Mouse (Mus musculus) heart, embryonic 12.5 days (tissue): ENCODE measurements at regions not wholly inside any gene's neighbourhood (a gene's known extent, or its start where the extent isn't known, plus 50 kb on each side); places are given as distances from the start of the nearest gene placed in this dataset.
A peak's percentile ranks its signal among the peaks of the same experiment; 100 is the strongest.
"Not testable (repeated sequence)": the region's sequence is repeated elsewhere in the genome, so short reads cannot be mapped to it uniquely, and the experiment has no call there.

Experiments
- ATAC-seq: fragments of 200-750 bp; cut with Nextera tagmentation; 2 replicates; pipeline ENCODE4 v1.8.0; 2017; ENCODE audit warnings: moderate TSS enrichment, moderate library complexity; ENCODE audit not compliant: insufficient number of reproducible peaks, low FRiP score
- H3K27ac ChIP-seq: fragments of 300-500 bp; sonication (generic); 2 replicates; pipeline ENCODE4 v1.5.1; 2016; ENCODE audit warnings: mild to moderate bottlenecking, moderate library complexity; ENCODE audit not compliant: poor library complexity, severe bottlenecking
- H3K27me3 ChIP-seq: fragments of 300-500 bp; sonication (generic); replicated peaks from 2 replicates; pipeline ENCODE4 v1.6.1; 2016; ENCODE audit warnings: mild to moderate bottlenecking, moderate library complexity
- H3K36me3 ChIP-seq: fragments of 300-500 bp; sonication (generic); 2 replicates; pipeline ENCODE4 v1.6.1; 2016; ENCODE audit warnings: mild to moderate bottlenecking, moderate library complexity
- H3K4me1 ChIP-seq: fragments of 300-500 bp; sonication (generic); replicated peaks from 2 replicates; pipeline ENCODE4 v1.6.1; 2016; ENCODE audit warnings: mild to moderate bottlenecking
- H3K4me2 ChIP-seq: fragments of 300-500 bp; sonication (generic); 2 replicates; pipeline ENCODE4 v1.6.1; 2016; ENCODE audit warnings: mild to moderate bottlenecking, moderate library complexity
- H3K4me3 ChIP-seq: fragments of 300-500 bp; sonication (generic); 2 replicates; pipeline ENCODE4 v1.5.1; 2016; ENCODE audit warnings: mild to moderate bottlenecking
- H3K9ac ChIP-seq: fragments of 300-500 bp; sonication (generic); 2 replicates; pipeline ENCODE4 v1.6.1; 2016; ENCODE audit warnings: mild to moderate bottlenecking, moderate library complexity
- H3K9me3 ChIP-seq: fragments of 300-500 bp; sonication (generic); replicated peaks from 2 replicates; pipeline ENCODE4 v1.6.1; 2016; ENCODE audit warnings: mild to moderate bottlenecking, moderate library complexity
- WGBS: fragments of 180-500 bp; shearing (Covaris S2); methylation state at CpG from one replicate; pipeline ENCODE4 v1.1.7; 2016; 5-methylcytosine and 5-hydroxymethylcytosine counted together

DNA sequence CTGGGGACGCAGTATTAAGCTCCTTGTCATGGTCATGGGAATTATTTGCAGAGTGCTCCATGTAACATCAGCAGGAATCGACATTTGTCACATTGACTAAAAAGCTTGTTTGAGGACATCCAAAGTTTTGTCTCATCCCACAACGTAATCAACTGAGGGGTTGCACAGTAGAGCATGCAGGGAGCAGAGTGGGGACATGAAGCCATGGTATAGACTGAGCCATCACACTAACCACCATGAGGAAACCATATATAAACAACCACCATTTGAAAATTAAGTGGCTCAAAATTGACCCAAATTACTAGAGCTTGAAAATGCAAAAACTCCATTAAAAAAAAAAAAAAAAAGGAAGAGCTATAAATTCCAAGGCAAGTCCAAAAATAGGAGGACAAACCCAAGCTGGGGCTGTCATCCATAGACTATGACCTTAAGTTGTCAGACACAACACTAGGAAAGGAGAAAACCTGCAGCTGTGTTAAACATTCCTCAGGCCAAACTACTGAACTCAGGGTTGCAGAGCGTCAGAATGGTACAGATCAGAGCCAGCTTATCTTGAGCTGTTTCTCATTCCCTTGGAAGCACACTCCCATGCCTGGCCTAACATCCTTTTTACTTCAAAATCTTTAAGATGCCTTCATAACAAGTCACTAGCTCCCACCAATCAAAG lies 97.7 kb upstream of the Map9 start:
- Histone ChIP-seq H3K4me2 (no peak overlapping the region), H3K9ac (no peak overlapping the region), H3K4me1 (peaks cover 7% of the 10 kb centered on the region; the same call in 1 of the 2 replicates), H3K4me3 (no peak overlapping the region), H3K27ac (no peak overlapping the region), H3K9me3 (no peaks in the 10 kb centered on the region), H3K27me3 (no peaks in the 10 kb centered on the region), H3K36me3 (no peaks in the 10 kb centered on the region)
- WGBS = 70% methylated on average over 4 of the region's 4 CpGs
- no peak for ATAC-seq

DNA sequence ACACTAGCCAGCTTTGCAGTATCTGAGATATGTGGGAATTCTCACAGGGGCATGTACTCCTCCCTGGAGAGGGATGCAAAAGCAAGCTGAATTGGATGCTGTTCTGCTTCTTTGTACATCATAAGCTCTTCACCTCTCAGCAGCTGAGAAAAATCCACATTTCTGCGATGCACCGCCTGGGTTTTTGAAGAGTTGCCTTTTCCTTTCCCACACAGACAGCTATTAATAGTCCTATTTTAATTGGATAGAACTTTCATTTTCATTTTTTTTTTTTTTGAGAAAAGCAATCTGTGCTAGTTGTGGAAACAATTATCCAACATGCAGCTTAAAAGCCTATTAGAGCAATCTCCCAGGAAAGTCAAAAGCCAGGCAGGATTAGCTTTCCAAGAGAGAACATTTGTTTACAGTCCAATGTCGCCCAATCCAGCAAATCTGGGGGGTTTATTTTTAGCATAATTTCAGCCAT lies 105.2 kb upstream of the Gucy1a1 start:
- Histone ChIP-seq H3K4me2 (no peak overlapping the region), H3K27ac (no peak overlapping the region)

DNA sequence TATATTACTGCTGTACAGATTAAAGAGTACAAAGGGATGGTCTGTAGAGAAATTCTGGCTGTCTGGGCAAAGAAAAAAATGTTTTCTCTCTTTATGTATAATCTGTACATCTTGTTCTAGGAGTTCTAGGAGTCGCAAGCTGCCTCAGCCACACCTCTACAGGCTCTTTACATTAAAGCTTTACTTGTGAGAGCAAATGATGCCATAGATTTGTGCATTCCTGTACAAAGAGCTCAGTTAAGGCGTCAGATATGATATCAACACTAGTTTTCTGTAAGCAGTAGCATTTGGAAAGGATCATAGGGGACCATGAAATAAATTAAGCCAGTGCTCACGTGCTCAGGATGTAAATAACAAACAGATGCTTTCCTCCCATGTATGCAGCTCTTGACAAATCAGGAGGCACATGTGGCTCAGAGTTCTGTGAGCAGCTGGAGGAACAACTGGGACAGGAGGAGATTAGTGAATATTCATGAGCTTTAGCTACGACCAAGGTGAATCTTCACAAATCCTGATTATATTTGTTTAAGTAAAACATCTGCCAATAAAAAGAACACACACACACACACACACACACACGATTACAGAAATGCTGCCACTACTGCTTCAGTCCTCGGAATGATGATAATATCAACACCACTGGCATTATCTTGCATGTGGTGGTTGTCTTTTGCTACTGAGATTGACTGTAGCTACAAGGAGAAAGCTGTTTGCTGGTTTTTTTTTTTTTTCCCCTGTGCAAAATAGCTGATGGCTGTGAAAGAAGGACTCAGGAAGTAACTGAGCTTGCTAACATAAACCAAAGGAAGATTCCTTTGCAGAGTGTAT lies 104.6 kb upstream of the Gucy1a1 start:
- Histone ChIP-seq H3K27me3 (no peaks in the 10 kb centered on the region), H3K4me2 (no peak overlapping the region), H3K9ac (no peak overlapping the region), H3K4me1 (0 out of 2 replicates have a peak, but pooled peaks cover 3% of the 10 kb centered on the region), H3K27ac (no peak overlapping the region), H3K9me3 (no peaks in the 10 kb centered on the region), H3K4me3 (no peak overlapping the region), H3K36me3 (no peaks in the 10 kb centered on the region)
- 43% methylated on average over 6 of the region's 6 CpGs for WGBS
- ATAC-seq = no peak

More for the DNA sequence above, 105.2 kb upstream of the Gucy1a1 start:
- H3K27me3 ChIP-seq = no peaks in the 10 kb centered on the region
- no peak overlapping the region for H3K4me3 ChIP-seq
- H3K4me1 ChIP-seq = 0 out of 2 replicates have a peak, but pooled peaks cover 3% of the 10 kb centered on the region
- H3K9me3 ChIP-seq = no peaks in the 10 kb centered on the region
- ATAC-seq = no peak
- 62% methylated on average over 3 of the region's 3 CpGs for WGBS
- H3K9ac ChIP-seq = no peak overlapping the region
- H3K36me3 ChIP-seq = no peaks in the 10 kb centered on the region

DNA sequence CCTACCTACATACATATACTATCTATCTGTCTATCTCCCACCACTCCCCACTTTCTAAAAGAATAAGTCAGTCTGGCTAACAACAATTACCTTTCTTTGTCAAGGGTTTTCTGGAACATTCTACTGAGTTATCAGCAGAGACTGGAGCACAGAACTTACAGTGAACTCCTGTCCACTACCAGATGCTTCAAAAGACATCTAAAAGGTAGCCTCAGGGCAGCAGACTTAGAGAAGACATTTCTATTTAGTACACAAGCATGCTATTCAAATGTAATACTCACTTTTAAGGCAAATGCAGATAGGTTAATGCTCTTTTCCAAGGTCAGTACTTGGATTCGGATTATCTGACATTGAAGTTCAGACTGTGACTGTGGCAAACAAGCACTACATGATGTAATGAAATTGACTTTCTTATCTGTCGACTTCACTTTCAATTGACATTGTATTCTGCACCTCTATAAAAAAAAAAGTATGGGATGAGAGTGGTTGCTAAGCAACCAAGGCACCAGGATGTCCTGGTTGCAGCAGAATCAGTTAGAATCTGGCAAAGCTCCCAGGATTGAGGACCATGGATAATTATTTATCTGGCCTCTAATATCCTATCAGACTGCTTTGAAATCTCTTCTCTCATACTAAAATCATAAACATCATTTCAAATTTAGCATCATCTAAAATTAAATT lies 90.9 kb upstream of the Gucy1a1 start:
- no peak for ATAC-seq
- no peak overlapping the region for H3K4me2 ChIP-seq
- no peaks in the 10 kb centered on the region for H3K36me3 ChIP-seq
- 74% methylated on average over 2 of the region's 2 CpGs for WGBS
- no peak overlapping the region for H3K27ac ChIP-seq
- no peak overlapping the region for H3K4me3 ChIP-seq
- H3K9me3 ChIP-seq = no peaks in the 10 kb centered on the region
- H3K27me3 ChIP-seq = no peaks in the 10 kb centered on the region
- H3K9ac ChIP-seq = no peak overlapping the region
- H3K4me1 ChIP-seq = no peaks in the 10 kb centered on the region

DNA sequence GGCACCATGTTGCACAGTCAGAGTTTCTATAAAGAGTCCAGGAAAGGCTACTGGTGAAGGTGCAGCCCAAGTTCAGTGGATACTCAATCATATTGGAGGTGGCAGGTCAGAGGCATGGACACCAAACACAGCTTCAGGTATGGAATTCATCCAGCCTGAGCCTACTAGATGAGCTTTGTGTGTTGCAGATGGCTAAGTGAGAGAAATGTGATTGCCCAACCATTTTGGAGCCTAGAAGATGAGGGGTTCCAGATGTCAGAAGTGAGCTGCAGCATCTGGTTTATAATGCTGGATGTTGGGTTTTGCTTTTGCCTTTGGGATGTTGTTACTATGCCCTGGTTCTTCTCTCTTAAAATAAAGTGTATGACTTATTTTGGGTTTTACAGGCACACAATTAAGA lies 88.7 kb upstream of the Gucy1a1 start:
- Histone ChIP-seq H3K27ac (no peak overlapping the region), H3K4me2 (no peak overlapping the region), H3K4me1 (no peaks in the 10 kb centered on the region), H3K9me3 (no peaks in the 10 kb centered on the region), H3K27me3 (no peaks in the 10 kb centered on the region), H3K9ac (no peak overlapping the region), H3K36me3 (no peaks in the 10 kb centered on the region), H3K4me3 (no peak overlapping the region)
- no peak for ATAC-seq

DNA sequence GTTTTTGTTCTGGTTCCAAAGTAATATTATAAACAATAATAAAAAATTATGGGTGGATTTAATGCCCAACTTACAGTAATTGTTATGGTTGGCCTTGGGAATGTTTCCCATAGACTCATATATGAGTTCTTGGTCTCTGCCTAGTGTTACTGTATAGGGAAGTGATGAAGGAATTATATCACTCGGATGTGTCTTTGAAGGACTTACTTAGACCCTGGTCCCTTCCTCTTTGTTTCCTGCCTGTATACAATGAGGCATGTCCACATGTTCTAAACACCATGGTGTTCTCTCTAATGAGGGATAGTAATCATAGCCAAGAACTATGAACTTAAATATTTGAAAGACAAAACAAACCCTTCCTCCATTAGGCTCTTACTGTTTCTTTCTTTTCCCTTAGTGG lies 77.8 kb upstream of the Gucy1a1 start:
- Histone ChIP-seq H3K27me3 (no peaks in the 10 kb centered on the region), H3K4me2 (no peak overlapping the region), H3K36me3 (no peaks in the 10 kb centered on the region), H3K9me3 (no peaks in the 10 kb centered on the region), H3K27ac (no peak overlapping the region), H3K9ac (no peak overlapping the region), H3K4me3 (no peak overlapping the region), H3K4me1 (peaks cover 6% of the 10 kb centered on the region)
- WGBS = 79% methylated on average over 1 of the region's 1 CpGs
- no peak for ATAC-seq

DNA sequence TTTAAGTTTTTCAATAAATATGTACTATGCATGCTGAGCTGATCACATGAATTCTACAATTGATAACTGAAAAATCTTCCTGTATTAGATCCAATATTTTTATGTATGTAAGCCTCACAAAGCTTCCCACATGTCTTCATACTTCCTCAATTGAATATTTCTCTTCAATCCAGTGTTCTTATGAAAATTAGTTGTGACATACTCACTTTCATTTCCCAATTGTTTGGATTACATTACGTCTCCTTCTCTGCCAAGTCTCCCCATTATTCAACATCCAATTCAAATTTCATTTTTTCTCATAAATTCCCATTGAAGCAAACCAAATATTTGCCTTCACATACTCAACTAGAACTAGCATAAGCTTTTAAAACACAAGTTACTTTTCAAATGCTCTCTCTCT lies 76.3 kb upstream of the Gucy1a1 start:
- H3K4me2 ChIP-seq = no peak overlapping the region
- no peak overlapping the region for H3K9ac ChIP-seq
- peaks cover 6% of the 10 kb centered on the region for H3K4me1 ChIP-seq
- no peaks in the 10 kb centered on the region for H3K27me3 ChIP-seq
- no peaks in the 10 kb centered on the region for H3K9me3 ChIP-seq
- no peaks in the 10 kb centered on the region for H3K36me3 ChIP-seq
- WGBS = 81% methylated on average over 1 of the region's 1 CpGs
- no peak overlapping the region for H3K27ac ChIP-seq
- no peak overlapping the region for H3K4me3 ChIP-seq
- ATAC-seq = no peak

DNA sequence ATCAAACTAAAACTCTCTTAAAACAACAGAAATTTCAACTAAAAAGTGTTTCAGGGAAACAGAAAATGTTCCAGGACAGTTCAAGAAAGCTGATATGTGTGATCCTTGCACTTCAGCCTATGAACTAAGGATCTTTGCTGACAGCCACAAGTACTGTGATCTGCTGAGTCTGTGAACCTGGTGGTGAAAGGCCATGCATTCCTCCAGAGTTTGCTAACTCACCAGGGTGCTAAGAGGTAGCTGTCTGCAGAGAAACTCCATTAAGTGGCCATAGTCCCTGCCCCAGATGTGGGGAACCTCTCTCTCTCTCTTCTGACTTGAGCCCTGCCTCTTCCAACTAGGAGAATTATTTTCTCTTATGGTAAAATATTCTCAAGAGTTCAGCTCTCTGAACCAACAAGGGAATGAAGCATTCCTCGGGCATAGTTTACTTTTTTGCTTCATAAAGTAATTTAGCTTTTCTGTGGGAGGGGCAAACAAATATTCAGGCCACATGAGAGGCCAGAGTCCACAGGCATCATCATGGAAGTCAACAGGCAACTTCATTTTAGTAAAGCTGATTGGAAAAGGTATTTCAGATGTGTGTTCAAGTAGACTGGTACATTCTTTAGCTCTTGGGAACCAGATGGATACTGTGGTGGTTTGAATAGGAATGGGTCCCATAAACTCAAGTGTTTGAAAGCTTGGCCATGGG lies 73.8 kb upstream of the Gucy1a1 start:
- 74% methylated on average over 1 of the region's 1 CpGs for WGBS
- H3K9me3 ChIP-seq, H3K36me3 ChIP-seq, H3K27me3 ChIP-seq, H3K4me3 ChIP-seq, H3K27ac ChIP-seq, H3K4me2 ChIP-seq, H3K9ac ChIP-seq, H3K4me1 ChIP-seq: not testable (repeated sequence)
- ATAC-seq = 0 out of 2 replicates have a peak, but pooled peaks have one; percentile 36

DNA sequence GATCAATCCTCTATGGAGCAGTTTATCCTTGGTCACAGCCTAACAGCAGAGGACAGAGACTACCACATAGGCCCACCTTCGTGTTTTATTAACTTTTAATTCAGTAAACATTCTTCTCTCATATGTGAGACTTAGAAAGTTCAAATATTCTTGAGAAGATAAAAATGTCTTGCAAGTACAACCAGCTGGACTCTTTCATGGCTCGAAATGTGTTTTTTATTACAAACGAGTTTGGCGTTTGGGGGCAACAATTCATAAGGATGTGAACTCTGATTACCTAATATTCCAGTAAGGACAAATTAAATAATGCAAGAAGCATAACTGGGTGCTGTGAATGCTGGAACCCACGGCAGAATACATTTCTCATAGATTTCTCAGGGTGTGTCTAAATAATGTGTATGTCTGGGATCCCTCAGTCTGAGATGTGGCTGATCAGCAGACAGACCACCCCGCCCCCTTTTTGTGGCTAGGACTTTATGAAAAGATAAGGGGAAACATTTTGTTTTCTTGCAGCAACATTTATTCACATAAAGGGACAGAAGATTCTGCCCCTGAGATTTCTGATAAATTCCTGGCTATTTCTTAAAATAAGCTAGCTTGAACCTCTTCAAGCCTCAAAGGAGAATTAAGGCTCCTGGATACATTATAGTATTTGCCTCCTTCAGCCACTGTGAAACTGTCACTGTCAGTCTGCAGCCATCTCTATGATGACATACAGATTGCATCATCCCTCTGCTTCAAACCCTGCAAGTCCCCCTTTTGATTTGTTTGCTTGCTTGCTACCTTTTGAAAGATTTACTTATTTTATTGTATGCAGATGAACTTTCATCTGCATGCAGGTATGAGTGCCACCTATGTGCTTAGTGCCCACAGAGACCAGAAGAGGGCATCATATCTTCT lies 69.2 kb upstream of the Gucy1a1 start:
- Histone ChIP-seq H3K27ac (no peak overlapping the region), H3K4me1 (peaks cover 4% of the 10 kb centered on the region), H3K9ac (no peak overlapping the region), H3K36me3 (no peaks in the 10 kb centered on the region), H3K9me3 (no peaks in the 10 kb centered on the region), H3K27me3 (no peaks in the 10 kb centered on the region), H3K4me2 (no peak overlapping the region), H3K4me3 (no peak overlapping the region)
- ATAC-seq = no peak
- WGBS = 77% methylated on average over 6 of the region's 6 CpGs

DNA sequence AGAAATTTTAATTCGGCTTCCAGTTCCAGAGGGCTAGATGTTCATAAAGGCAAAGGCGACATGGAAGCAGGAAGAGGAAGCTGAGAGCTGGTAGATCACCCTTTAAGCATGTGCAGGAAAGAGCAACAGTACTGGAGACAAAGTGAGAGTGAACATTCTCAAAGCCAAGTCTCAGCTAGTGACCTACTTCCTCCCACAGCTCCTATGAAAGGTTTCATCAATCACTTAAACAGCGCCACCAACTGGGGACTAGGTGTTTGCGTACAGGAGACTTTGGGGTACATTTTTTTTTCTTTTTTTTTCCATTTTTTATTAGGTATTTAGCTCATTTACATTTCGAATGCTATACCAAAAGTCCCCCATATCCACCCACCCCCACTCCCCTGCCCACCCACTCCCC lies 61.7 kb upstream of the Gucy1a1 start:
- no peaks in the 10 kb centered on the region for H3K36me3 ChIP-seq
- WGBS = 80% methylated on average over 5 of the region's 5 CpGs
- no peak overlapping the region for H3K4me2 ChIP-seq
- no peaks in the 10 kb centered on the region for H3K27me3 ChIP-seq
- no peak for ATAC-seq
- H3K4me3 ChIP-seq = no peak overlapping the region
- H3K4me1 ChIP-seq = no peaks in the 10 kb centered on the region
- no peak overlapping the region for H3K9ac ChIP-seq
- no peak overlapping the region for H3K27ac ChIP-seq
- H3K9me3 ChIP-seq = no peaks in the 10 kb centered on the region
